Mouse (Mus musculus): ENCODE measurements around the gene St6galnac3. TPM values are rescaled to one million over a fixed set of nuclear protein-coding genes. Genes with fewer than 3 reads are reported as not detected.

The St6galnac3 gene
- polyA plus RNA-seq, 1 experiment from 2014 or later, result 55.0 TPM

GRCm38 (mm10) chr3:153584836-153585235 is 140.1 kb downstream of the St6galnac3 start:
- ATAC-seq (replicated peaks; ENCODE audit: insufficient number of reproducible peaks, low FRiP score, low TSS enrichment, low read depth), result no peak
- no peak overlapping the region for H3K4me3 ChIP-seq (ENCODE audit: low read depth, low read length)
- H3K9me3 ChIP-seq (replicated peaks; ENCODE audit: control insufficient read depth, low read length), result no peaks in the 10 kb centered on the region
- H3K9ac ChIP-seq (replicated peaks; ENCODE audit: low read length), result no peak overlapping the region
- DNase-seq (ENCODE audit: low spot score), result no peak
- H3K27me3 ChIP-seq (ENCODE audit: control insufficient read depth, insufficient read depth, low read length), result no peaks in the 10 kb centered on the region
- WGBS, result 60% methylated on average over 3 of the region's 3 CpGs
- H3K4me1 ChIP-seq (ENCODE audit: control insufficient read depth, insufficient read depth, low read length), result no peaks in the 10 kb centered on the region
- H3K27ac ChIP-seq (replicated peaks; ENCODE audit: low read depth, low read length), result no peak overlapping the region
- no peaks in the 10 kb centered on the region for H3K36me3 ChIP-seq (replicated peaks; ENCODE audit: control insufficient read depth, insufficient read depth, low read depth, low read length)
- H3K4me2 ChIP-seq (ENCODE audit: low read depth, low read length), result no peak overlapping the region

DNA sequence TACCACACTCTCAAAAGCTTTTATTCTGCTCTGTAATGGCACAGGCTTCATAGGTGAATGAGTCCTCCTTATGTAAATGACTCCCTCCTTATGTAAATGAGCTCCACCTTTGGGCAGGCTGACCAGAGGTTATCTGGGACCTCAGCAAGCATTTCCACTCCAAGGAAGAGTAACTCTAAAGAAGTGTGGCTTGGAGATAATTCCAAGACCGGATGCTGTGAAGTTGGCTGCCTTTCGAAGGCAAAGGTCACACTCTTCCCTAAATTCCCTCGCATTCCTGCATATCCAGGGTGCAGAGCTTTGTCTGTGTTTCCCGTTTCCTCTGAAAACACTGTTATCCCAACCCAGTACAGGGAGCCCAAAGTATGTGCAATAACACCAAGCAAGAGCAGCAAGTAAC is 142.9 kb downstream of the St6galnac3 start:
- ATAC-seq (replicated peaks; ENCODE audit: insufficient number of reproducible peaks, low FRiP score, low TSS enrichment, low read depth) (no peak), DNase-seq (ENCODE audit: low spot score) (no peak)
- H3K27ac ChIP-seq (replicated peaks; ENCODE audit: low read depth, low read length), result no peak overlapping the region
- 36% methylated on average over 4 of the region's 4 CpGs for WGBS
- no peaks in the 10 kb centered on the region; the same call in 1 of the 2 replicates for H3K9me3 ChIP-seq (replicated peaks; ENCODE audit: control insufficient read depth, low read length)
- H3K4me1 ChIP-seq (ENCODE audit: control insufficient read depth, insufficient read depth, low read length), result no peaks in the 10 kb centered on the region
- no peak overlapping the region for H3K4me2 ChIP-seq (ENCODE audit: low read depth, low read length)
- H3K27me3 ChIP-seq (ENCODE audit: control insufficient read depth, insufficient read depth, low read length), result no peaks in the 10 kb centered on the region
- H3K9ac ChIP-seq (replicated peaks; ENCODE audit: low read length), result no peak overlapping the region
- H3K36me3 ChIP-seq (replicated peaks; ENCODE audit: control insufficient read depth, insufficient read depth, low read depth, low read length), result no peaks in the 10 kb centered on the region
- no peak overlapping the region for H3K4me3 ChIP-seq (ENCODE audit: low read depth, low read length)

DNA sequence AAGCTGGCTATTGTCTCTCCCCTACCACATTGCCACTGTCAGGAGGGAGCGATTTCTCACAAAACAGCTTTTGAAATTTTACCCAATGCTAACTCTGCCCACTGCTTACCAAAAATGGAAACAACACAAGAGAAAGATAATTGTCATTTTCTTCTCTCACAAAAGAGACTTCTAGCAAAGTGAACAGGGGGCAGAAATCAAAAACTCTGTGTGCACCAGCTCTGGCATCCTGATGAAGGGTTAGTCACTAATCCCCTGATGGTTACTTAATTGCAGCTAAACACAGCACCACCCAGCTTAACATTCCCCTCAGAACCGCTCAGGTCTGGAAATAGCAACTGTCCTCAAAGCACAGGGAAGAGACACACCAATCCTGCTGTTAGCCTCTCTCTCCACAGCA is 144.3 kb downstream of the St6galnac3 start:
- no peaks in the 10 kb centered on the region for H3K27me3 ChIP-seq (ENCODE audit: control insufficient read depth, insufficient read depth, low read length)
- ATAC-seq (replicated peaks; ENCODE audit: insufficient number of reproducible peaks, low FRiP score, low TSS enrichment, low read depth), result no peak
- H3K4me1 ChIP-seq (ENCODE audit: control insufficient read depth, insufficient read depth, low read length), result no peaks in the 10 kb centered on the region
- no peak overlapping the region for H3K4me2 ChIP-seq (ENCODE audit: low read depth, low read length)
- no peak for DNase-seq (ENCODE audit: low spot score)
- no peak overlapping the region for H3K4me3 ChIP-seq (ENCODE audit: low read depth, low read length)
- 50% methylated on average over 2 of the region's 2 CpGs for WGBS
- H3K27ac ChIP-seq (replicated peaks; ENCODE audit: low read depth, low read length), result no peak overlapping the region
- no peak overlapping the region for H3K9ac ChIP-seq (replicated peaks; ENCODE audit: low read length)
- no peaks in the 10 kb centered on the region; the same call in 1 of the 2 replicates for H3K9me3 ChIP-seq (replicated peaks; ENCODE audit: control insufficient read depth, low read length)
- no peaks in the 10 kb centered on the region for H3K36me3 ChIP-seq (replicated peaks; ENCODE audit: control insufficient read depth, insufficient read depth, low read depth, low read length)

DNA sequence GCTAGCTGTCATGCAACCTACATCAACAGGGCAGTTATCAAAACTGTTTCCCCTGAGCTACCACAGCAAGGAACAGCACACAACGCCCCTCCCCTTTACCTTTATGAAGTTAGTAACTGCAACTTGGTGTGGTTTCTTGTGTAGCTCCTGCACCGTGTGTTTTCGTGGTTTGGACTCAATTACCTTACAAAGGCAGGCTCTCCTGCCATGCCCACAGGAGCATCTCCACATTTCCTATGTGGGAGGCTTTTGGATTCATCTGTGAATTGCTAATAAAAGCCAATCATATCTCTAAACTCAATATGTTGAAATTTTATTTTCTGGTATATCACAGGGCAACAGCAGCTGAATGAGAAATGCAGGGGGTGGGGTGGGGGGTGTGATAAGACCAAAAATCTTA is 144.8 kb downstream of the St6galnac3 start:
- Histone ChIP-seq H3K27me3 (ENCODE audit: control insufficient read depth, insufficient read depth, low read length) (no peaks in the 10 kb centered on the region), H3K4me2 (ENCODE audit: low read depth, low read length) (no peak overlapping the region), H3K27ac (replicated peaks; ENCODE audit: low read depth, low read length) (no peak overlapping the region), H3K9ac (replicated peaks; ENCODE audit: low read length) (no peak overlapping the region), H3K4me3 (ENCODE audit: low read depth, low read length) (no peak overlapping the region), H3K36me3 (replicated peaks; ENCODE audit: control insufficient read depth, insufficient read depth, low read depth, low read length) (no peaks in the 10 kb centered on the region), H3K4me1 (ENCODE audit: control insufficient read depth, insufficient read depth, low read length) (no peaks in the 10 kb centered on the region), H3K9me3 (replicated peaks; ENCODE audit: control insufficient read depth, low read length) (no peaks in the 10 kb centered on the region; the same call in 1 of the 2 replicates)
- 74% methylated on average over 3 of the region's 3 CpGs for WGBS
- ATAC-seq (replicated peaks; ENCODE audit: insufficient number of reproducible peaks, low FRiP score, low TSS enrichment, low read depth), result no peak
- no peak for DNase-seq (ENCODE audit: low spot score)

- no peaks in the 10 kb centered on the region; the same call in 1 of the 2 replicates for H3K9me3 ChIP-seq (replicated peaks; ENCODE audit: control insufficient read depth, low read length)
- H3K27ac ChIP-seq (replicated peaks; ENCODE audit: low read depth, low read length), result no peak overlapping the region
- no peaks in the 10 kb centered on the region for H3K4me1 ChIP-seq (ENCODE audit: control insufficient read depth, insufficient read depth, low read length)
- no peaks in the 10 kb centered on the region for H3K27me3 ChIP-seq (ENCODE audit: control insufficient read depth, insufficient read depth, low read length)
- no peak overlapping the region for H3K4me2 ChIP-seq (ENCODE audit: low read depth, low read length)
- no peak overlapping the region for H3K4me3 ChIP-seq (ENCODE audit: low read depth, low read length)
- no peaks in the 10 kb centered on the region for H3K36me3 ChIP-seq (replicated peaks; ENCODE audit: control insufficient read depth, insufficient read depth, low read depth, low read length)
- WGBS, result 80% methylated on average over 2 of the region's 2 CpGs
- DNase-seq (ENCODE audit: low spot score) (no peak), ATAC-seq (replicated peaks; ENCODE audit: insufficient number of reproducible peaks, low FRiP score, low TSS enrichment, low read depth) (no peak)
- H3K9ac ChIP-seq (replicated peaks; ENCODE audit: low read length), result no peak overlapping the region
Measured at GRCm38 (mm10) chr3:153577286-153577685, 147.7 kb downstream of the St6galnac3 start.

- ATAC-seq (replicated peaks; ENCODE audit: insufficient number of reproducible peaks, low FRiP score, low TSS enrichment, low read depth) (no peak), DNase-seq (ENCODE audit: low spot score) (no peak)
- H3K27me3 ChIP-seq (ENCODE audit: control insufficient read depth, insufficient read depth, low read length), result no peaks in the 10 kb centered on the region
- no peak overlapping the region for H3K4me2 ChIP-seq (ENCODE audit: low read depth, low read length)
- H3K4me3 ChIP-seq (ENCODE audit: low read depth, low read length), result no peak overlapping the region
- H3K36me3 ChIP-seq (replicated peaks; ENCODE audit: control insufficient read depth, insufficient read depth, low read depth, low read length), result no peaks in the 10 kb centered on the region
- H3K9ac ChIP-seq (replicated peaks; ENCODE audit: low read length), result no peak overlapping the region
- H3K9me3 ChIP-seq (replicated peaks; ENCODE audit: control insufficient read depth, low read length), result no peaks in the 10 kb centered on the region
- no peak overlapping the region for H3K27ac ChIP-seq (replicated peaks; ENCODE audit: low read depth, low read length)
- no peaks in the 10 kb centered on the region for H3K4me1 ChIP-seq (ENCODE audit: control insufficient read depth, insufficient read depth, low read length)
- 90% methylated on average over 11 of the region's 11 CpGs for WGBS
Measured at GRCm38 (mm10) chr3:153571152-153571551, 153.8 kb downstream of the St6galnac3 start.

DNA sequence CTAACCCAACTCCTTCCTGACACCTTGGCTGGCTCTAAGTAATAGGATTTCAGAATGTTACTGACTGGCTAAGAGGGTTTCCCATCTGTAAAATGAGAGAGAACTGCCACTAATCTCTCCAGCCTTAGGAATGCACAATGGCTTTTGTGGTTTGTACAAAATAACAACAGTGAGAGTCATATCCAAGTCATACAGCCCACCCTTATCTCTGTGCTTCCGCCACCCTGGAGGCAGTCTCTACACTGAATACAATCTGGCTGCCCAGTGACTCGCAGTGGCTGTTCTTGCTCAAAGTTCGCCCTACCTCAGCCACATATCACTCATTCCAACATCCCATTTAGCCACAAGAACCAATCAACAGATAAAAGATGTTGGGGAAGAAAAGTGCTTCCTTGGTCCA is 156.2 kb downstream of the St6galnac3 start:
- no peak overlapping the region for H3K27ac ChIP-seq (replicated peaks; ENCODE audit: low read depth, low read length)
- no peak overlapping the region for H3K9ac ChIP-seq (replicated peaks; ENCODE audit: low read length)
- H3K27me3 ChIP-seq (ENCODE audit: control insufficient read depth, insufficient read depth, low read length), result no peaks in the 10 kb centered on the region
- no peaks in the 10 kb centered on the region for H3K9me3 ChIP-seq (replicated peaks; ENCODE audit: control insufficient read depth, low read length)
- no peak for DNase-seq (ENCODE audit: low spot score)
- H3K36me3 ChIP-seq (replicated peaks; ENCODE audit: control insufficient read depth, insufficient read depth, low read depth, low read length), result no peaks in the 10 kb centered on the region
- H3K4me2 ChIP-seq (ENCODE audit: low read depth, low read length), result no peak overlapping the region
- WGBS, result 88% methylated on average over 3 of the region's 3 CpGs
- no peak for ATAC-seq (replicated peaks; ENCODE audit: insufficient number of reproducible peaks, low FRiP score, low TSS enrichment, low read depth)
- no peak overlapping the region for H3K4me3 ChIP-seq (ENCODE audit: low read depth, low read length)
- no peaks in the 10 kb centered on the region for H3K4me1 ChIP-seq (ENCODE audit: control insufficient read depth, insufficient read depth, low read length)

DNA sequence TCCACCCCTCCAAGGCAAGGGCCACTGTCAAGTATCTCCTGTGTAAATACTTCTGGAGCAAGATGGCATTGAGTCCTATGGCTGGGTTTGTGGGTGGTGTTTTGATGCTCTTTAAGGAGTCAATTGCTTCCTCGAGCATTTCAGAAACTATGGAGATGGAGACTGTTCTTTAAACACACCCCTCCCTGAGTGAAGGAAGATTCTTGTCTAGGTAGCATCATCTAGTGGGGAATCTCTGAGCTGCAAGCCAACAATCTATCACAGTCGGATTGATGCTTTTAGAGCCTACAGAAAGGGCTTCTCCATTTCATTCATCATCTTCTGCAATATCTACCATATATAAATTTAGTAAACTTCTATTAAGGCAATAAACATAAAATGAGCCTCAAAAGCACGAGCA is 157.1 kb downstream of the St6galnac3 start:
- no peaks in the 10 kb centered on the region for H3K36me3 ChIP-seq (replicated peaks; ENCODE audit: control insufficient read depth, insufficient read depth, low read depth, low read length)
- H3K27me3 ChIP-seq (ENCODE audit: control insufficient read depth, insufficient read depth, low read length), result no peaks in the 10 kb centered on the region
- H3K4me1 ChIP-seq (ENCODE audit: control insufficient read depth, insufficient read depth, low read length), result no peaks in the 10 kb centered on the region
- 78% methylated on average over 3 of the region's 3 CpGs for WGBS
- H3K9me3 ChIP-seq (replicated peaks; ENCODE audit: control insufficient read depth, low read length), result no peaks in the 10 kb centered on the region
- H3K9ac ChIP-seq (replicated peaks; ENCODE audit: low read length), result no peak overlapping the region
- no peak overlapping the region for H3K27ac ChIP-seq (replicated peaks; ENCODE audit: low read depth, low read length)
- ATAC-seq (replicated peaks; ENCODE audit: insufficient number of reproducible peaks, low FRiP score, low TSS enrichment, low read depth) (no peak), DNase-seq (ENCODE audit: low spot score) (no peak)
- no peak overlapping the region for H3K4me3 ChIP-seq (ENCODE audit: low read depth, low read length)
- H3K4me2 ChIP-seq (ENCODE audit: low read depth, low read length), result no peak overlapping the region

Measured in embryonic facial prominence, embryonic 11.5 days (tissue).